Mouse (Mus musculus) cerebellum, adult 8-10 months (tissue): ENCODE measurements around the gene Trrap.
"Not testable (repeated sequence)": the region's sequence is repeated elsewhere in the genome, so short reads cannot be mapped to it uniquely, and the experiment has no call there.

Source experiments
- DNase-seq: peaks from one replicate; pipeline ENCODE4 v3.0.0; 2022

Trrap gene

DNA sequence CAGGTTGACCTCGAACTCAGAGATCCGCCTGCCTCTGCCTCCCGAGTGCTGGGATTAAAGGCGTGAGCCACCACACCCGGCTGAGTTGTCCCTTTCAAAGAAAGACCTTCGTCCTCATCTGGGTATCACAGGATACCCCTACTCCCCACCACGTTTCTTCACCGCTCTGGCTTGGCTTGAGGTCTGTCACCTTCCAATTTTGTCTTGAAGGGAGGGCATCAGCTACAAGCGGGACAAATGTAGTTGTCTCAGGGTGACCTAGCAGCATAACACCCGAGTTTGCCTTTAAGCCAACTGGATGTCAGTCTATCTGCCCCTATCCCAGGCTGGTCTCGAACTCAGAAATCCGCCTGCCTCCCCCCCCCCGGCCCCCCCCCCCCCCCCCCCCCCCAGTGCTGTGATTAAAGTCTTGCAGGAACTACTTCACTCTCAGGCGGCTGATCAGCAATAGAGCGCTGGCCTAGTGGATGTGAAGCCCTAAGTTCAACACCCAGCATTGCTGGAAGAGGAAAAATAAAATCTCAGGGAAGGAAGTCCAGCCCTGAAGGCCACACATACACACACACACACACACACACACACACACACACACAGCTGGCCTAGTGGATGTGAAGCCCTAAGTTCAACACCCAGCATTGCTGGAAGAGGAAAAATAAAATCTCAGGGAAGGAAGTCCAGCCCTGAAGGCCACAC, at the start of gene Trrap:
Gene Trrap (plus strand): TSS at position 627 of the 693 bp plus-strand sequence.
- not testable (repeated sequence) for DNase-seq

DNA sequence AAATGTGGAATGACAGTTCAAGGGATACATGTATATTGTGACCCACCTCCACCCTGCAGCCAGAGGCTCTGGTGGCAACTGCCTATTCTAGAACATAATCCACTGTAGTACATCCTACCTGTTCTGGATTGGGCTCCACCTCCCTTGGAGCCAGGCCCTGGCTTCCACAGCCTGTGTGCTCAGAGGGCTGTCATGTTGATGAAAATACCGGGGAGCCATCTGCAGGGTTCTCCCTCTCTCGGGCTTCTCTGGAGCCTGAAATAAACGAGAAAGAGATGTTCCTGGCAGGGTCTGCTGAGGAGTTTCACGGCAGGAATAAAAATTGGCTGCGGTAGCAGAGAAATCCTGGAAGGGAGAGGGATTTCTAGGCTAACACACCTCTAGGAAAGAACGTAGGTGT, 47.8 kb upstream of the Trrap start:
- no peak for DNase-seq

DNA sequence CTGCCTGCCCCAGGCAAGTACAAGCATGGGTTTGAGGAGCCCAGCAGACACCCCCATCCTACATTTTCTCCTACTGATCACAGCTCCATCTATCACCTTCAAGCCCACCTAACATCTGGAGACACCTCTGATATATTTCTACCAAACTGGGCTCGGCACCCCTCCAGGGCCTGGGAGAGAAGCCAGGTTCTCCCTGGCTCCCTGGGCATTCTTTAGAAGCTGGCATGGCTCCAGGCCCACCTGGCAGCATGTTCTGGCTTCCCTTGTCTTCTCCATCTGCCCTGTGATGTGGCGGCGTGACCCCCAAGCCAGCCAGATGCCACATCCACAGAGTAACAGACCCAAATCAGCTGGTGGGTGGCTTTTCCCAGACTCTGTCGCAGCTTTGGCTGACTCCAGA, 47.3 kb upstream of the Trrap start:
- no peak for DNase-seq

GRCm38 (mm10) chr5:144724926-144725325, 42.6 kb upstream of the Trrap start:
- no peak for DNase-seq

GRCm38 (mm10) chr5:144725554-144725953, 42.0 kb upstream of the Trrap start:
- DNase-seq, result no peak

DNA sequence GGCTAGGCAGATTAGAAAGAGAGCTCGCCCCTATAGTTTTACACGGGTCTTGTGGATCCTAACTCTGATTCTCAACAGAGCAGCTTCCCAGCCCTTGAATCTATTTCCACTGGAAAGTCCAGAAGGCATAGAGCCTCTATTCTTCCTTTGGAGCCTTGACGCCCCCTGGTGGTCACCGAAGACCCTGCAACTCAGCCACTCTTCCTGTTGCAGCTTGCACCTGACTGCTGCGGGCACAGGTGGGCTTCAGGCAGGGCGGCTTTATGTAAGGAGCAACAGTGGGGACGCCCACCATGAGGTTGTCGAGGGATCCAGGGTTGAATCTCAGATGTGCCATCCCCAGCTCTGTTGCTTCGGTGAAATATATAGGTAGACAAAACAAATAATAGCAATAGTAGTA, 40.4 kb upstream of the Trrap start:
- DNase-seq, result peak; percentile 65

- no peak for DNase-seq
These were observed 39.3 kb upstream of the Trrap start for GRCm38 (mm10) chr5:144728237-144728636.

DNA sequence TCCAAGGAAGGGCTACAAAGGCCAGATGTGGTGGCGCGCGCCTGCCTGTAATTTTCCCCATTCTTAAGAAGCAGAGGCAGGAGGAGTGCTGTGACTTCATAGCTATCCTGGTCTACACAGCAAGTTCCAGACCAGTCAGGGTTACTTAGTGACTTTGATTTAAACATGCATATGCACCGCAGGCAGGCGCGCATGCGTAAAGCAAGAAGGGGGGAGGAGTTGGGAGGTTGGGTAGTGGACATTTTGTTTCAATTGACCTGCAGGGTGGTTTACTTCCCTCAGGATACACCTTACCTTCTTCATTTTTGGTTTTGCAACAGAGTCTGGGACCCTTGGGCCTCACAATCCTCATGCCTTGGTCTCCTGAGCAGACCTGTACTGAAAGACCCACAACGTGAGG, 38.3 kb upstream of the Trrap start:
- no peak for DNase-seq

- DNase-seq, result peak; percentile 68
These were observed 33.6 kb upstream of the Trrap start for GRCm38 (mm10) chr5:144733953-144734352.

- DNase-seq, result peak; percentile 71
These were observed 32.6 kb upstream of the Trrap start for GRCm38 (mm10) chr5:144734949-144735348.

GRCm38 (mm10) chr5:144737101-144737500, 30.4 kb upstream of the Trrap start:
- DNase-seq, result no peak

DNA sequence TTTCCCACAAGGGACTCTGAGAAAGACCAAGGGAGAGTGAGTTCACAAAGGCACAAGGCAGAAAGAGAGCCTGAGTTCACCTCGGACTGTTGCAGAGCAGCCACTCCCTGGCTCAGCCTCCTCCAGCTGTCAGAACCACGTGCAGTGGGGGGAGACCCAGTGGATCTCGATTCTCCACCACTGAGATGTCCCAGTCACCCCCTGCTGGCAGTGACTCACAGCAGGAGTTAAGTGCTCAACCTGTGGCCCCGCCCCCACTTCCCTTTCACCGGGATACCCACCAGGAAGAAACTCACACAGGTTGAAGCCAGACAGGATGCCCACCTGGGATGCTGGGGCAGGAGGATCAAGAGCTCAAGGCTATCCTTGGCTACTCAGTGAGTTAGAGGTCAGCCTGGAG, 15.1 kb upstream of the Trrap start:
- no peak for DNase-seq

- DNase-seq, result peak; percentile 65
These were observed 14.5 kb upstream of the Trrap start for GRCm38 (mm10) chr5:144753041-144753440.

- DNase-seq, result no peak
These were observed 12.3 kb upstream of the Trrap start for GRCm38 (mm10) chr5:144755191-144755590.

DNA sequence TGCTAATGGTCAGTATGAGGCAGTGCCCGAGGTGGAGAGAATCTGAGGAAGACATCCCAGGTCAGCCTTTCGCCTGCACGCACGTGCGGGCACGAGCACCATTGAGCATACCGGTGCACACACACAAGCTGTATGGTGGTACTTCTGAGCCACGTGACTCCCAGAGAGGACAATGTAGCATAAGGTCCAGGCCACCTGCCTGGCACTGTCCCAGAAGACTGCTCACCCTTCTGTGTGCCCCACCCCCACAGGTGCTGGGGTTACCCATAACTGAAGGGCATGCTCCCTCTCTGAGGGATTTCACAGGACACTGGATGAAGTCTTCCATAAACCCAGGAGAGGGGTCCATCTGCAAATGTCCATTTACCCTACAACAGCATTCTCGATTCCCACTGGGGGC, 10.1 kb upstream of the Trrap start:
- DNase-seq, result no peak

DNA sequence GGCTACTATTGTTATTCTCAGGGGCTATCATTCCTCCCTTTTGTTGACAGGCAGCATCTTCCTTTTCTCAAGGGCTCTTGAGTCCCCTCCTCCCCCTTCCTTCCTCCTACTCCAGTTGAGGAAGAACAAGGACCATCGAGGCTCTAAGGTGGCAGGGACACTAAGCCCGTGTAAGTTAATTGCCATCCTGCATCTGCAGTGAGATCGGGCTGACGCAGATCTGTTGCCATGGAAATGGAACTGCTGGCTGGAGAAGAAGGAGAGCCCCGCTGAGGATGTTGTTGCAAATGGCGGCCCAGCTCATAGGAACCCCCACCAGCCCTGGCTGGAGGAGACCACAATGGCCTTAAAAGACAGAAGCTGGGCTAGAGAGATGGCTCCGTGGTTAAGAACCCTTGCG, 9.1 kb upstream of the Trrap start:
- DNase-seq, result no peak

DNA sequence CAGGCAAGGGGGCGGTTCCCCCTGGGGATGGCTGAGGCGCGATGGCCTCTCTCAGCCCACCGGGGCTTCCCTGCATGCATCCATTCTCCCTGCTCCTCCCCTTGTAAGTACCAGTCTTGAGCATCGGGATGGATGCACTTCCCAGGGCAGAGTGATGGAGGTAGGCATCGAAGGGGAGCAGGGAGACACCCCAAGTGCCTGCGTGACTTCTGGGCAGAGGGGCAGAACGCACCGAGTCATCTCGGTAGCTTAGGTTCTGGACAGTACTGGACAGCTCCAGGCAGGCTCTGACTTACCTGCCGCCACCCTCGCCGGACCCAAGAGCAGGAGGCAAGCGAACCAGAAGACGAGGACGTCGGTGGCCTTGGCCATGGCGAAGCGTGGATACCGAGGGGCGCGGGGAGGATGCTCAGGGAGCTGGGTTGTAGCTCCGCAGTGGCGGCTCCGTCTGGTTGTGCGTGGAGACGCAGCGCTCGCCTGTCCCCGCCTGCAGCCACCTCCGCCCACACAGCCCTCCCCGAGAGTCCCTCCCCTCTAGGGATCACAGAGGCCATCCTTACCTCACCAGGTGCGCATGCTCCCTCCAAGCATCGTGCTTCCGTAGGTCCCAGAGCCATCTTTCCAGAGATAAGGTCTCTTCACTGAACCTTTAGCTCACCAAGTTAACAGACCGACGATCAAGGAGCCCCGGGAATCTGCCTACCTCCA, 6.2 kb upstream of the Trrap start, which contains the start of gene Tmem130:
Gene Tmem130 (minus strand): TSS at position 658 of the 708 bp plus-strand sequence.
- DNase-seq, result peak; percentile 87

DNA sequence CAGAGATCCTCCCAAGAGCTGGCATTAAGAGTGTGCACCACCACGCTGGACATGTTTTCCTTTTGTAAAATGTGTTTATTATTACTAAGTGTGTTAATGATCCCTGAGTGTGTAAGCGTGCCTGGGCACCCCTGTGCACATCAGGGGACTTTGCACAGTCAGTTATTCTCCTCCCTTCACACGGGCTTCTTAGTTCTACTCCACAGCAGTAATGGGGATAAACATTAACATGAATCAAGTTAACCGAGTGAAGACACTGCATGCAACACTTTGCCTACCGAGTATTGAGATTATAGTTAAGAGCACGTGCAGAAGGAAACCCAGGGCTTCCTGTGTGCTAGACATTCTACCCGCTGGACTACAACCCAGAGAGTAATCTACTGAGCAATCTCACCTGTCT, 1.5 kb upstream of the Trrap start:
- no peak for DNase-seq

DNA sequence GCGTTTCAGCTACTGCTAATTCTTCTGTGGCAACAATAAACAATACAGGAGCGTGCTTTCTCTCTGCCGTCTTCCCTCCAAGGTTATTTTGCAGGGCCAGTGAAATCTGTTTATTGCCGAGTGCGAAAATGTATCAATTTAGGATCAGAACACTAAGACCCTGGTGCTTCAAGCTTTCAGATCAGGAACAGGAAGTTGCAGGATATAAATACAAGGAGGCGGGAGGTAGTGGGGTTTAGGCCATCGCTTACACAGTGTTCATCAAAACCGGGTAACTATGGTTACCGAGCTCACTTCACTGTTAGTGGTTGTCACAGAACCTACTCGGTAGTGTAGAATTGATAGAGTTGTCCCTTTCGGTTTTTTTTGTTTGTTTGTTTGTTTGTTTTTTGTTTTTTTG, 886 bp upstream of the Trrap start:
- DNase-seq, result no peak

DNA sequence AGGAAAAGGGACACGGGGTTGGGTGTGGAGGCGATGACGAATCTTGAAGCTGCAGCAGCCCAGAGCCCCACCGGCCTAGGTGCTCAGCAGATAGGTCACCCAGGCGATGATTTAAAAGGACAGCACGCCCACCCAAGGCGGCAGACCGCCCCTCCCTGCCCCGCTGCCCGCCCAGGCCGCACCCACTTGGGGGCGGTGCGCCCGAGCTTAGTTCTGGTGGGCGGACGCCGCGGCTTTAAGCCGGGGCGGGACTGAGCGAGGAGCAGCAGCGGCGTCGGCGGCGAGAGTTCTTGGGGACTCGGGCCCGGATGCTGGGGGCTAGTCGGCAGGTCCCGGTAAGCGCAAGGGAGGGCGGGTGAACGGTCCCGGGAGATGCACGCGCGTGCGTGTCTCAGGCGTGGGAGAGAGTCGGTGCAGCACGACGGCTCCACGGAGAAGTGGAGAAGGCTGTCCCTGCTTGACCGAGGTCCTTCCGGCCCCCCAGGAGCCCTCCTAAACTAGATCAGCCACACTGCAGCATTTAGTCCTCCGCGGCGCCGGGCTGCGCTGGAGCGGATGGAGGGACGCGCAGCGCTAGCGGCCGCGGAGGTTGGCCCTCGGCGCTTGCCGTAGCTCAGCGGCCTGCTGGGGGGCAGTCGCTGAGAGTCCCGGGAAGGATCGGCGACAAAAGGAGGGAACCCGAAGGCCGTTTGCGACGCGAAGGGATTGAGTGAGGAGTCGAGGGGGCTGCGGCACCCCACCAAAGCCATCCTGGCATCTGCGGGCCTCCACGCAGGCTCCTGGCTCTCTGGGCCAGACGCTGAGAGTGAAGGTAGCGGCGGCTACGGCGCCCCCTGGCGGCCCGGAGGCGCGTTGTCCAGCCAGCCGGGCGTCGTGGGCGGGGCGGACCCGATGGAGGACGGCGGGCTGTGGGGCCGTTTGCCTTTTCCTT, 644 bp downstream of the Trrap start:
- DNase-seq, result peak; percentile 93

DNA sequence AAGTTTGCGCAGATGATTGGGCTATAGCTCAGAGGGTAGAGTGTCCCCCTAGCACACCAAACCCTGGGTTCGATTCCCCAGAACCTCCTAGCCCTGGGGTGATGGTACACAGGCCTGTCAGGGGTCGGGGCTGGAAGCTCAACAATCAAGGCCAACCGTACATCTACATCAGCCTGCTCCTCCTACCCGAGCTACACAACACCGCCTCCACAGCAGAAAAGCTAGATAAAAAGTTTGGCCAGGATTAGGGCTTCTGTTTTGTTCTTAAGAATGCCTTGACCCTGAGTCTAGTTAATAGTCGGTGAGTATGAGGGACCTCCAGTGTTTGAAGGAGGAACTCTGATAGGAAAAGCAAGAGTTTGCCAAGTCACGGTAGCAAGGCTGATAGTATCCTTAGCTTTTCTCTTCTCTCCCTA, 1.5 kb downstream of the Trrap start:
- no peak for DNase-seq

DNA sequence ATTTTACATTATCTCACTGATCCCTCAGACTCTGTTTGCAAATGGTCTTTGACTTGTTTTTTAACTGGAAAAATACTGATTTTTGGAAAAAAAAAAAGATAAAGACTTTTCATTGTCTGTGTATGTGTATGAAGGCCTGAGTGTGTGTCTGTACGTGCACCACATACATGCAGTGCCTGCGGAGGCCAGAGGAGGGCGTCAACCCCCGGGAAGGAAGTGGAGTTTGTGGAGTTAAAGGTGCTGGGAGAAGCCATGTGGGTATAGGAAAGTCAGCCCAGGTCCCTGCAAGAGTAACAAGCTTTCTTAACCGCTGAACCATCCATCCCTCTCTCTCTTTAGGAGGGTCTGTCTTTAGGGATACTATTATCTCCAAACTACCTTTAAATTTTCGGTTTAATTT, 5.7 kb downstream of the Trrap start:
- no peak for DNase-seq

- no peak for DNase-seq
These were observed 13.1 kb downstream of the Trrap start for GRCm38 (mm10) chr5:144780654-144781053.
